Mouse (Mus musculus): Measurements from ENCODE around the gene Mtcl1.
A peak's percentile ranks its signal among the peaks of the same experiment; 100 is the strongest.

Mtcl1 gene

GRCm38 (mm10) chr17:66449460-66450341 is at the start of gene Mtcl1:
Gene Mtcl1 (minus strand): TSS chr17:66449750.
- DNase-seq (ENCODE audit: low read depth, low spot score): peak; percentile 91

GRCm38 (mm10) chr17:66498598-66498997 is 49.0 kb upstream of the Mtcl1 start:
- peak; percentile 61 for DNase-seq (ENCODE audit: low read depth, low spot score)

GRCm38 (mm10) chr17:66496589-66496988 is 47.0 kb upstream of the Mtcl1 start:
- DNase-seq (ENCODE audit: low read depth, low spot score): no peak

GRCm38 (mm10) chr17:66490022-66490601 is 40.6 kb upstream of the Mtcl1 start:
- peak; percentile 77 for DNase-seq (ENCODE audit: low read depth, low spot score)

GRCm38 (mm10) chr17:66486576-66486975 is 37.0 kb upstream of the Mtcl1 start:
- DNase-seq (ENCODE audit: low read depth, low spot score): peak; percentile 84

- DNase-seq (ENCODE audit: low read depth, low spot score): peak; percentile 94
Measured at GRCm38 (mm10) chr17:66485742-66486141, 36.2 kb upstream of the Mtcl1 start.

- DNase-seq (ENCODE audit: low read depth, low spot score): peak; percentile 83
Measured at GRCm38 (mm10) chr17:66484965-66485364, 35.4 kb upstream of the Mtcl1 start.

GRCm38 (mm10) chr17:66483651-66484454 is 34.3 kb upstream of the Mtcl1 start:
- peak; percentile 91 for DNase-seq (ENCODE audit: low read depth, low spot score)

- DNase-seq (ENCODE audit: low read depth, low spot score): peak; percentile 78
Measured at GRCm38 (mm10) chr17:66481295-66481694, 31.7 kb upstream of the Mtcl1 start.

GRCm38 (mm10) chr17:66480491-66481278 is 31.1 kb upstream of the Mtcl1 start:
- DNase-seq (ENCODE audit: low read depth, low spot score): peak; percentile 66

GRCm38 (mm10) chr17:66479813-66480490 is 30.4 kb upstream of the Mtcl1 start:
- DNase-seq (ENCODE audit: low read depth, low spot score): peak; percentile 99

- DNase-seq (ENCODE audit: low read depth, low spot score): peak; percentile 94
Measured at GRCm38 (mm10) chr17:66479311-66479710, 29.8 kb upstream of the Mtcl1 start.

- no peak for DNase-seq (ENCODE audit: low read depth, low spot score)
Measured at GRCm38 (mm10) chr17:66473205-66473604, 23.7 kb upstream of the Mtcl1 start.

- peak; percentile 57 for DNase-seq (ENCODE audit: low read depth, low spot score)
Measured at GRCm38 (mm10) chr17:66471775-66472174, 22.2 kb upstream of the Mtcl1 start.

GRCm38 (mm10) chr17:66471252-66471651 is 21.7 kb upstream of the Mtcl1 start:
- no peak for DNase-seq (ENCODE audit: low read depth, low spot score)

GRCm38 (mm10) chr17:66470020-66470419 is 20.5 kb upstream of the Mtcl1 start:
- DNase-seq (ENCODE audit: low read depth, low spot score): peak; percentile 61

- DNase-seq (ENCODE audit: low read depth, low spot score): peak; percentile 91
Measured at GRCm38 (mm10) chr17:66457278-66457677, 7.7 kb upstream of the Mtcl1 start.

- peak; percentile 96 for DNase-seq (ENCODE audit: low read depth, low spot score)
Measured at GRCm38 (mm10) chr17:66451143-66451542, 1.6 kb upstream of the Mtcl1 start.

GRCm38 (mm10) chr17:66450526-66451070 is 1.0 kb upstream of the Mtcl1 start:
- no peak for DNase-seq (ENCODE audit: low read depth, low spot score)
